Mouse (Mus musculus) c-Kit-positive CD71-positive TER-119-negative erythroid progenitor cells, embryonic 14.5 days (primary cell): ENCODE measurements around the gene Asic2.

ENCODE experiments used
- DNase-seq: peaks from one replicate; pipeline ENCODE4 v3.0.0-alpha.2; 2013; ENCODE audit warnings: low read depth

Gene Asic2

GRCm38 (mm10) chr11:81968401-81968881, at the start of gene Asic2:
Asic2 (minus strand) TSS chr11:81968457.
- DNase-seq = no peak

DNA sequence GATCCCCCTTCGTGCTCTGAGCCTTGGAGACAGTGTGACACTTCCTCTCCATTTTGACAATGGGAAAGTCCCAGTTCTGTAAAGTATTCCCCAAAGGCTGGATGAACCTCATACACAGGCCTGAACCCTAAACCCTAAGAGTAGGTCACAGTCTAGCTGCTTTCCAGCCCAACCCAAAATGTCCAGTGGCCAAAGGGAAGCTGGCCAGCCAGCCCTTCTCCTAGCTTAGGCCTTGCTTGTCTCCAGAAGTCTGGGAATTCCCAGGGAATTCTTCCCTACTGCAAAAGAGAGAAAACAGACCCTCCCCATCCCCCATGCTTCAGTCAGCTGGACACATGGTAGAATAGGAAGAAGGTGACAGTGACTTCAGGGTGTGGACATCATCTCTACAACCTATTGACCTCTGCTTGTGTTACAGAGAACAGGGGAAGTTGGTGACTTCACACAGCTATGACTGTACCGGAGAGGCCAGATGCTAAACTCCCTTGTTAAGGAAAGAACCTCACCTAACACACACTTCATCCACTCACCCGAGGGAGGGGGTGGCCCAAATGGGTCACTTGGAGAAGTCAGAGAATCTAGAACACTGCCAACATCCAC, 48.0 kb upstream of the Asic2 start:
- DNase-seq = no peak

- no peak for DNase-seq
Observed at GRCm38 (mm10) chr11:82015066-82015465, 46.8 kb upstream of the Asic2 start.

DNA sequence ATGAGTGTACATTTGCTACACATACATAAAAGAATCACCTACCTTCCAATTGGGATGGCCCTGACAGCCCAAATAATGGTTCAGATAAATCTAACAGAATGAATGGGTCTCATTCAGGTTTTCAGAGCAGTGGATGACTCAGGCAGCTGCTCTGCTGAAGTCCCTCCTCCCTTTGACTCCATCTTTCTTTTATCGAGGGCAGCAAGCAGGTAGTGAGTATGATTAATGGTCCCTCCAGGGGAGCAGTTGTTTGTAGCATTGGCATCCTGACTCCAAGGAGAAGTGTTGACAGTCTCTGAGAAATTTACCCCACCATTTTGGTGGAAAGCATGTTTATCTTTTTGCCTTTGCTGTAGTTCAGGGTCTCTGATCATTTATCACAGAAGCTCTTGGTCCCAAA, 45.5 kb upstream of the Asic2 start:
- DNase-seq = no peak

- no peak for DNase-seq
Observed at GRCm38 (mm10) chr11:82011411-82012193, 43.3 kb upstream of the Asic2 start.

DNA sequence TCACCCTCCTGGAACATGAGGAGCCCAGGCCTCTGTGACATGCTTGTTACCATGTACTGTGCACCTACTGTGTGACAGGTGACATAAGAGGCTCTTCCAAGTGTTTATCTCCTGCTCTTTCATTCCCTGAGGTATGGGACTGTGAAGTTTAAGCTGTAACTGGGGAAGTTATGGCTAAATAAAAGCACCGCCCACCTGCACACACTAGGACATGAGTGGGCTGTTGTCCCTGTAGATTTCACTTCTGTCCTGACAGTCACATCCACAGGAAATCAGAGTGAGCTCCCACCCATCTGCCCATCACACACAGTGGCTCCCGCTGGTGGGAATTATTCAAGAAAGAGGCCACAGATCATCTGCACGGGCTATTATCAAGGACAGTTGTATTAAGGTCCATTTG, 41.9 kb upstream of the Asic2 start:
- DNase-seq = no peak

- DNase-seq = no peak
Observed at GRCm38 (mm10) chr11:82006796-82007423, 38.7 kb upstream of the Asic2 start.

- DNase-seq = no peak
Observed at GRCm38 (mm10) chr11:82004810-82005209, 36.6 kb upstream of the Asic2 start.

DNA sequence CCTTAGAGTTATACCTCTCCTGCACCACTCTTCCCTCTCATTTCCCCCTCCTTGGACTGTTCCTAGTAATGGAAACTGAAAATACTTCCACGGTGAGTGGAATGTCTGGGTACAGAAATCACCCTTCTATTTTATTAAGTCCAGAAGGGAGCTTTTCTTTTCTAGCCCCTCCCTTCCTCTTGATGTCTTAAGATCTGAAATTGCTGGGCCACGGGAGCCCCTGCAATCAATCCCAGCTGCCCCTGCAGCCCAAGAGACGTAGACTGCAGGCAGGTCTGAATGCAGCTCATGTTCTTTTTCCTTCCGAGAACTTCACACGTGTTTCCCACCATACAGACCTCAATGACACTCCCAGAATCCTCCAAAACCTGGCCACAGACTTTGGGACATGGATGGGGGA, 32.3 kb upstream of the Asic2 start:
- DNase-seq = no peak

DNA sequence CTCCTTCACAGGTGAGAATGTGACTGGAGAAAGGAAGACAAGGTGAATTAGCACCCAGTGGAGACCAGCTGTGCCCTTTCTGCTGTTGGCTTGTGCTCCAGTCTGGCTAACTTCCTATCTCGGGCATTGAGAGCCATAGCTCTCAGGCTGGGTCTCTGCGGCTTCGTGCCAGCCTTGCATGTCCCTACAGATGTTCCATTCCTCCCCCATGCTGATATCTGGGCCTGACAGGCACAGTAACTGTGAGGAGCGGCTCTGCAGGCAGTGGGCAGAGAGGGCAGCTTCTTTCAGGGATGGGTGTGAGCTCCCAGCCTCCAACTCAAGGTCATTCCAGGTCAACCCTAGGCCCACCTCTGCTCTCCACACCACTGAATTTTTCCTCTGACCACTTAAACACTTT, 31.2 kb upstream of the Asic2 start:
- no peak for DNase-seq

GRCm38 (mm10) chr11:81998646-81999045, 30.4 kb upstream of the Asic2 start:
- DNase-seq = no peak

DNA sequence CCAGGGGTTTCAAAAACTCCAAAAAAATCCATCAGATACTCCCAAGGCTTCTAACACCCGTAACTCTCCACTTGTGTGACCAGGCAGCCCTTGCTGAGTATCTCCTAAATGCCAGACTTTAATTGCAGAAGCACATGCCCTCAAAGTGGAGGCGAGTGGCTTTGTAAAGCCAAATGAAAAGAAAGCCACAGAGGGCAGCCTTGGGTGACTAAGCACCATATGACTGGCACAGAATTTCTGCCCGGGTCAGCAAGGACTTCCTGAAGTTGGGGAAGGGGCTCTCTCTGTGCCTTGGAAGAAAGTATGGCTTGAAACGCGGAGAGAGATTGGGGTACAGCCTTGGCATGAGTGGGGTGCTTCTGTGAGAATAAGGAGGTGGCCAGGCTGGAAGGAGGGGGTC, 28.8 kb upstream of the Asic2 start:
- DNase-seq = no peak

DNA sequence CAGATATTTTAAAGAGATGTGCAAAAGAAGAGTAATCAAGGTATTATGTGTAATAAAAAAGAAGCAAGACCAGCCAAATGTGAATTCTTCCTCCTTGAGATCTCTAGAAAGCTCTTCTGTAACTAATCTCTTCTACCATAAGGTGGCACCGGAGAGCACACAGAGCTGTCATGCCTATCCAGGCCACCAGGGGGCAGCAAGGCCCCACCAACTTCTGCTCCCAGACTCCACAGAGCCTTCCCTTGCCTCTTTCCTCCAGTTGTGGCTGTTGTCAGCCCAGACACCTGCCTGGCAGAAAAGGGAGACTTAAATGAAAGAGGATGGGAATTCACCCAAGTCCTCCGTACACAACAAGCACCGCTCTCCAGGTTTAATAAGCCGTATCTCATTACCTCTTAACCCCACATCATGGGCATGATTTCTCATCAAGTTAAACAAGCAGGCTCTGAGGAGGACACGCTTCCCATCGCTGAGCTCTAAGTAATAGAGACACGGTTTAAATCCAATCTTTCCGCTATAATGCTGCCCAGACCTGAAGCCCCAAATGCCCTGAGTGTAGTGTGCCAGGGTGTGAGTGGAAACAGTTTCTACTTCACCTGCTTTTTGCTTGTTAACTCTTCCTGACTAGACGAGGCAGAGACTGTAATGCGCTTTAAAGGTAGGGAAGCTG, 28.1 kb upstream of the Asic2 start:
- peak; percentile 14 for DNase-seq

DNA sequence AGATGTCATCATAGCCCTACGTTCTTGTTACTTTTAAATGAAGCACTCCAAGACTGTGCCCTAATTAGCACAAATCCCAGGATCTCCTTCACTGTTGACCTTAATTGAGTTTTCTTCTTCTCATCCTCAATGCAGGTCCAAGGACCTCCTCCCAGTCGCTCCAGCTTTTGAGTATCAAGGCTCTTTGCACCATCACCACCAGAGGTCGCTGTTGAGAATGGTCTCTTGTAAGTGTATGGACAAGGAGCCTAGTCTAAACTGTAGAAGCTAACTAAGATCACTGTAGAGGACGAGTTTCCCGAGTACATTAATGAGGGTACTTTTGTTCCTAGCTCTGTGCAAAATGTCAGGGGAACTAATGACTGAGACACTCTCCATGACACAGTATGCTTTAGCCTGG, 14.9 kb upstream of the Asic2 start:
- DNase-seq = peak; percentile 38

DNA sequence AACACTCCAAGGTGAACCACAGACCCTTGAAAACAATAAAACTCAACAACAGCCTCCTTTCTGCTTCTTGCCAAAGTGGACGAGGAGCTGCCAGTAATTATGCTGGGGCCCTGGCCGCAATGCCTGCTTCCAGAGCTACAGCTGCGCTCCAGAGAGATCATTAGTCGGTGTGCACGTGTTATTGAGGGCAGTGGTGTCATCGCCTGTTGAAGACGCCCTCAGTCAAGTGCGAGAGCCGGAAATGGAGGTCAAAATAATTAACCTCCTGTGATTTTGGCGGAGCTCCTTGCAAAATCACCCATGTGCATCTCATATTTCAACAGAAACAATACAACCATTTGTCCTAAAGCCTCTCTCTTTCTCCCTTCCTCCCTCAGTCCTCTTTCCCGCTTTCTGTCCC, 13.9 kb upstream of the Asic2 start:
- no peak for DNase-seq

DNA sequence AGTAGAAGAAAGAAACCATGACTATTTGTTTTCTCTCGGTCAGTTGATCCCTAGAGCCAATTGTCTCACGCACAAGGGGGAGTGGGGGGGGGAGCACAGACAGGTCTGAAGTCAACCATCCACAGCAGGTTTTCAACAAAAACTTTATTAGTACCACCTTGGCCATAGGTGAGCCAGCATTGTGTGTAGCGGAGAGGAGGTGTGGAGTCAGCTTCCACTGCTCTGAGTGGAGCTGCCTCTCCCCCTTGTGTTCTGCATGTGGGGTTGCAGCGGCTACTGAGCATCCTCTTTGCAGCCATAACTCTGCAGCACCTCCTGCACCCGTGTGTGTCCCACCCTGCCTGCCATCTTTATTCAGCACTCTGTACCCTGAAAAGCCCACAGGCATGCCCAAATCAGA, 6.3 kb upstream of the Asic2 start:
- DNase-seq = no peak

DNA sequence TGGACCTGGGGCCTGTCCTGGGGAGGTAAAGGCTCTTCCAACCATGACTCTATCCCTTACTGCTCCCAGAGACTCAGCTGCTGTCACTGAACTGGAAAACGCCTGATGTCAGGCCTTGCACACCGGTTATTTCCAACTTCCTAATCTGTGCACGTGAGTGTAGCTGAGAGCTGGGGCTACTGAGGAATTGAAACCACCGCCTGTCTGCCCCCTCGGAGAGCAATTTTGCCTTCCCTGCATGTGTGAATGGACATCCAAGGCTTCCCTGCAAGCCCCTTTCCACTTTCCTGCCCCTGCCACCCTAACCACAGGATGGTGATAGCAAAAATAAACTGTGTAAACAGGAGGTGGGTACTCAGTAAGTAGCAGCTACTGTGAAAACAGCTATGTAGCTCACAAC, 5.4 kb upstream of the Asic2 start:
- DNase-seq = no peak

- DNase-seq = no peak
Observed at GRCm38 (mm10) chr11:81972044-81972443, 3.8 kb upstream of the Asic2 start.

DNA sequence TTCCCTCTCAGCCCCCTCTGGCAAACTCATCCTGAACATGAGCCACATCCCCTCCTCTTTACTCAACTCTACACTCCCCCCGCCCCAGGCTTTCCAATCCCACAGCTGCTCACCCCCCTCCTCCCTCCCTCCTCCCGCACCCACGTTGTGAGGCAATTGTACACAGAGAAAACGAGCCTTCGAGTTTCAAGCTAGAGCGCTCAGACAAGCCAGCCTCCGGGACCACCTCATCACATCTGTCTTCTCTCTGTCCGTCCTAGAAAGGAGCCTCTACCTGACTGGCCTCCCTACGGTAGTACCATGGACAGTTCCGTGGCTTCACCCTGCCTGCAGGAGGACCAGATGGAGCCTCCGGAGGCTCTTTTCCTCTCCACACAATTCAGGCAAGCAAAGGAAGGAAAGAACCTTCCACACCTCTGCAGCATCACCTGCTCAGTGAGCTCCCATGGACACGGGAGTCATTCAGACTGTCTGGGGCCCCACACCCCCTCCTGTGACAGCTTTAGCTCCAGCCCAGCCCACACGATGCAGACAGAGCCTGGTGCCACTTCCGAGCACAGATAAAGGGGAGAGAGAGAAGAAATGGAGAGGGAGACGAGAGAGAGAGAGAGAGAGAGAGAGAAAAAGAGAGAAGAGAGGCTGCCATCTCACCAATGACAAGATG, 1.5 kb downstream of the Asic2 start:
- DNase-seq = no peak

GRCm38 (mm10) chr11:81965653-81966625, 2.3 kb downstream of the Asic2 start:
- no peak for DNase-seq

DNA sequence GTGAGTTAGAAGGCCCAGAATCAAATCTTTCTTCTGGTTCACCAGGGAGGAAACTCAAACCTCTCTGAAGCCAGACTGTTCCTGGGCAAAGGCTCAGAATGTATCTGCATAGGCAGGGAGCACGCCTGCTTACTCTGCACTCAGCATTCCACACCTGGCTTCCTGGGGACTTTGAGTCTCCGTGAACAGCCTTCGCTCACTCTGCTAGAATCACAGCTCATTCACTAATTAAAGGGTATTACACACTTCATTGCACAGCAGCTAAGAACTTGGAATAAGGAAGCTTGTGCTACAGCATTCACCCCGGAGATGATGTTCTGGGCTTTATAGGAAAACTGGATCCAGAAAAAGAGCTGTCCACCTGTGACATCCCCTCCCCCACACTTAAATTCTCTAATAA, 3.7 kb downstream of the Asic2 start:
- DNase-seq = no peak
